Mouse (Mus musculus) thymus, postnatal 4 days (tissue): ENCODE data around the gene Gm17175.
"Not testable (repeated sequence)": the region's sequence is repeated elsewhere in the genome, so short reads cannot be mapped to it uniquely, and the experiment has no call there.

Source experiments
- DNase-seq: peaks from one replicate; pipeline ENCODE4 v3.0.0; 2021

Gm17175 gene

DNA sequence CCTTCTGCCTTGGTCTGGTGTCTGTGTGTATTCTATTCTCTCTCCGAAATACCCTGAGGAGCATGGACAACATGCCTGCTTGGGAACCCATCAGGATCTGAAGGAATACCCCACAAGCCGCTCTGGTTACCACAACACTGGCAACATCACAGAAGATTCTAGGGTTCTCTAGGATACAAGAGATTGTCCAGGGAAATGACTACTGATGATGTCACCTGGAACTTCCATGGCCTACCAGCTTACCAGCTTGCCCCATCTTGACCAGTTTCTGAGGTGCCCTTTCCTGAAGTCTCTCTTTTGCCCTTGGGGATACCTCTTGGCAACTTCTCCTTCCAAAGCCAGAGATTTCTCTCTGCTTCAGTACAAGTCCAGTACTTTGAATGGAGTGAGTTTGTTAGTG lies at the start of gene Gm17175:
TSS of gene Gm17175 (minus strand) at position 101 of the 400 bp plus-strand sequence.
- DNase-seq, result not testable (repeated sequence)

- DNase-seq, result no peak
Measured at GRCm38 (mm10) chr14:51611210-51611609, 37.3 kb upstream of the Gm17175 start, which contains the start of gene Gm17078. TSS of gene Gm17078 (minus strand) at chr14:51611310.

GRCm38 (mm10) chr14:51592039-51592438 lies 18.2 kb upstream of the Gm17175 start, which contains the start of gene Gm17174:
TSS of gene Gm17174 (minus strand) at chr14:51592139.
- DNase-seq, result not testable (repeated sequence)

- DNase-seq, result no peak
Measured at GRCm38 (mm10) chr14:51552490-51552889, 21.4 kb downstream of the Gm17175 start, which contains the start of gene Gm5622. TSS of gene Gm5622 (plus strand) at chr14:51552790.
